Mouse (Mus musculus) forebrain, postnatal 0 days (tissue): ENCODE data around the gene Atp5f1. TPM values are rescaled to one million over a fixed set of nuclear protein-coding genes. Genes with fewer than 3 reads are reported as not detected.
A peak's percentile ranks its signal among the peaks of the same experiment; 100 is the strongest.

Experiments used
- ATAC-seq: fragments of 200-750 bp; cut with Nextera tagmentation; 2 replicates; pipeline ENCODE4 v1.8.0; 2017; ENCODE audit warnings: mild to moderate bottlenecking, moderate library complexity
- DNase-seq: peaks from one replicate; pipeline ENCODE4 v3.0.0-alpha.2; 2015
- H3K27ac ChIP-seq: fragments of 300-500 bp; sonication (generic); 2 replicates; pipeline ENCODE4 v1.5.1; 2014; ENCODE audit warnings: low read depth, mild to moderate bottlenecking, antibody characterized with exemption, low read length, moderate library complexity, mixed read lengths
- H3K27me3 ChIP-seq: fragments of 300-500 bp; sonication (generic); 2 replicates; pipeline ENCODE4 v1.6.1; 2014; ENCODE audit warnings: mild to moderate bottlenecking, low read length, mixed read lengths; ENCODE audit not compliant: insufficient read depth
- H3K36me3 ChIP-seq: fragments of 300-500 bp; sonication (generic); 2 replicates; pipeline ENCODE4 v1.6.1; 2014; ENCODE audit warnings: mild to moderate bottlenecking, moderate library complexity; ENCODE audit not compliant: insufficient read depth
- H3K4me1 ChIP-seq: fragments of 300-500 bp; sonication (generic); 2 replicates; pipeline ENCODE4 v1.6.1; 2014; ENCODE audit warnings: antibody characterized with exemption; ENCODE audit not compliant: insufficient read depth
- H3K4me2 ChIP-seq: fragments of 300-500 bp; sonication (generic); 2 replicates; pipeline ENCODE4 v1.6.1; 2014; ENCODE audit warnings: low read depth, mild to moderate bottlenecking, moderate library complexity
- H3K4me3 ChIP-seq: fragments of 300-500 bp; sonication (generic); 2 replicates; pipeline ENCODE4 v1.5.1; 2014; ENCODE audit warnings: low read depth, low read length, mixed read lengths
- H3K9ac ChIP-seq: fragments of 300-500 bp; sonication (generic); 2 replicates; pipeline ENCODE4 v1.6.1; 2014; ENCODE audit warnings: mild to moderate bottlenecking
- H3K9me3 ChIP-seq: fragments of 300-500 bp; sonication (generic); 2 replicates; pipeline ENCODE4 v1.6.1; 2016; ENCODE audit warnings: low read length
- CTCF ChIP-seq: sonication (generic); IDR thresholded peaks from 2 replicates; pipeline ENCODE4 v1.5.1; 2016; ENCODE audit warnings: antibody characterized with exemption, control low read depth, low read depth
- WGBS: fragments of 180-500 bp; shearing (Covaris S2); extraction: QIAGEN DNeasy Blood & Tissue Kit; methylation state at CpG from one replicate; pipeline ENCODE4 v1.1.7; 2014; 5-methylcytosine and 5-hydroxymethylcytosine counted together
- polyA plus RNA-seq: library from polyadenylated mRNA; unstranded; fragments of >200 nt; fragmentation: Nextera tagmentation; extraction: Ambion mirVana; gene quantifications from 2 replicates; pipeline ENCODE4 v1.2.1, GENCODE M21; 2015
- total RNA-seq: library from RNA; depleted of rRNA; stranded (reverse); fragments of >200 nt; gene quantifications from 2 replicates; pipeline ENCODE4 v1.2.3, GENCODE M21; 2014

The Atp5f1 gene
- total and polyA plus RNA-seq, 2 experiments from 2014 or later, result 295 to 535 TPM

- Histone ChIP-seq H3K9me3 (no peaks in the 10 kb centered on the region), H3K36me3 (peaks cover 11% of the 10 kb centered on the region), H3K27me3 (no peaks in the 10 kb centered on the region), H3K4me2 (no peak overlapping the region), H3K4me3 (no peak overlapping the region), H3K4me1 (no peaks in the 10 kb centered on the region), H3K27ac (no peak overlapping the region), H3K9ac (no peak overlapping the region)
- DNase-seq, result no peak
- no peak for ATAC-seq
- no peak for TF ChIP-seq CTCF
- 94% methylated on average over 2 of the region's 2 CpGs for WGBS
Observed at GRCm38 (mm10) chr3:105974174-105974573, 14.3 kb upstream of the Atp5f1 start.

GRCm38 (mm10) chr3:105973411-105973810, 13.5 kb upstream of the Atp5f1 start, which contains the start of gene Ovgp1:
Gene Ovgp1, plus strand, starts transcription at chr3:105973711.
- H3K27me3 ChIP-seq, result no peaks in the 10 kb centered on the region
- H3K9ac ChIP-seq, result no peak within 1 kb of the TSS
- no peak within 1 kb of the TSS for H3K4me2 ChIP-seq
- no peak for DNase-seq
- H3K36me3 ChIP-seq, result peaks cover 18% of the 10 kb centered on the region
- TF ChIP-seq CTCF, result no peak
- no peaks in the 10 kb centered on the region for H3K4me1 ChIP-seq
- no peak within 1 kb of the TSS for H3K4me3 ChIP-seq
- no peak within 1 kb of the TSS for H3K27ac ChIP-seq
- no peaks in the 10 kb centered on the region for H3K9me3 ChIP-seq
- WGBS, result 80% methylated on average over 3 of the region's 3 CpGs
- ATAC-seq, result no peak

GRCm38 (mm10) chr3:105971831-105972446, 12.0 kb upstream of the Atp5f1 start:
- no peak for DNase-seq
- no peak for ATAC-seq
- no peak for TF ChIP-seq CTCF

GRCm38 (mm10) chr3:105960700-105961099, 801 bp upstream of the Atp5f1 start:
- H3K4me1 ChIP-seq, result peaks cover 17% of the 10 kb centered on the region
- no peak overlapping the region for H3K27ac ChIP-seq
- no peaks in the 10 kb centered on the region for H3K27me3 ChIP-seq
- H3K4me3 ChIP-seq, result no peak overlapping the region
- DNase-seq (no peak), ATAC-seq (no peak)
- TF ChIP-seq CTCF, result peak; percentile 53
- peaks cover 39% of the 10 kb centered on the region for H3K36me3 ChIP-seq
- H3K9me3 ChIP-seq, result no peaks in the 10 kb centered on the region
- 87% methylated on average over 2 of the region's 2 CpGs for WGBS
- H3K9ac ChIP-seq, result no peak overlapping the region
- H3K4me2 ChIP-seq, result peak overlapping the region; percentile 87; the same call in 1 of the 2 replicates

More at GRCm38 (mm10) chr3:105971831-105972446, 12.0 kb upstream of the Atp5f1 start:
- H3K27me3 ChIP-seq, result no peaks in the 10 kb centered on the region
- no peak overlapping the region for H3K27ac ChIP-seq
- peaks cover 33% of the 10 kb centered on the region for H3K36me3 ChIP-seq
- H3K4me2 ChIP-seq, result no peak overlapping the region
- WGBS, result 88% methylated on average over 5 of the region's 5 CpGs
- H3K9ac ChIP-seq, result no peak overlapping the region
- no peaks in the 10 kb centered on the region for H3K9me3 ChIP-seq
- no peaks in the 10 kb centered on the region for H3K4me1 ChIP-seq
- H3K4me3 ChIP-seq, result no peak overlapping the region

- Histone ChIP-seq H3K9me3 (no peaks in the 10 kb centered on the region), H3K27ac (peak overlapping the region; percentile 84), H3K9ac (peak overlapping the region; percentile 91), H3K4me1 (peaks cover 17% of the 10 kb centered on the region), H3K4me3 (peak overlapping the region; percentile 77), H3K36me3 (peaks cover 36% of the 10 kb centered on the region), H3K27me3 (no peaks in the 10 kb centered on the region), H3K4me2 (peak overlapping the region; percentile 87)
- DNase-seq, result no peak
- ATAC-seq, result peak; percentile 54
- TF ChIP-seq CTCF, result no peak
- WGBS, result under 1% methylated on average over 26 of the region's 26 CpGs
Observed at GRCm38 (mm10) chr3:105959585-105959984, 314 bp downstream of the Atp5f1 start.

- TF ChIP-seq CTCF, result no peak
- peak; percentile 99 for DNase-seq
- 1% methylated on average over 50 of the region's 52 CpGs for WGBS
- ATAC-seq, result peak; percentile 98
- H3K4me3 ChIP-seq, result peak within 1 kb of the TSS; percentile 77
- peaks cover 31% of the 10 kb centered on the region for H3K36me3 ChIP-seq
- no peaks in the 10 kb centered on the region for H3K9me3 ChIP-seq
- peak within 1 kb of the TSS; percentile 97 for H3K9ac ChIP-seq
- no peaks in the 10 kb centered on the region for H3K27me3 ChIP-seq
- H3K27ac ChIP-seq, result peak within 1 kb of the TSS; percentile 93
- peaks cover 17% of the 10 kb centered on the region for H3K4me1 ChIP-seq
- H3K4me2 ChIP-seq, result peak within 1 kb of the TSS; percentile 87
Observed at GRCm38 (mm10) chr3:105958974-105959580, 822 bp downstream of the Atp5f1 start, which contains the start of gene Wdr77. Gene Wdr77, plus strand, starts transcription at chr3:105959369.

- DNase-seq (no peak), ATAC-seq (no peak)
- H3K36me3 ChIP-seq, result peaks cover 28% of the 10 kb centered on the region
- peak overlapping the region; percentile 70 for H3K4me2 ChIP-seq
- H3K4me3 ChIP-seq, result peak overlapping the region; percentile 77
- H3K4me1 ChIP-seq, result peaks cover 17% of the 10 kb centered on the region
- H3K27ac ChIP-seq, result no peak overlapping the region
- peak overlapping the region; percentile 97 for H3K9ac ChIP-seq
- no peaks in the 10 kb centered on the region for H3K27me3 ChIP-seq
- no peak for TF ChIP-seq CTCF
- WGBS, result 43% methylated on average over 5 of the region's 5 CpGs
- no peaks in the 10 kb centered on the region for H3K9me3 ChIP-seq
Observed at GRCm38 (mm10) chr3:105958204-105958603, 1.7 kb downstream of the Atp5f1 start.
